Mouse (Mus musculus) liver, embryonic 14.5 days (tissue): ENCODE measurements around the gene Hist4h4. TPM values are rescaled to one million over a fixed set of nuclear protein-coding genes. Genes with fewer than 3 reads are reported as not detected.

Experiments used
- ATAC-seq: fragments of 200-750 bp; cut with Nextera tagmentation; 2 replicates; pipeline ENCODE4 v1.8.0; 2017; ENCODE audit warnings: moderate number of reproducible peaks, mild to moderate bottlenecking, moderate library complexity; ENCODE audit not compliant: insufficient read depth
- DNase-seq, 3 experiments: peaks; one replicate each; pipeline ENCODE4 v3.0.0-alpha.2; 2012 to 2013; ENCODE audit warnings: low read depth in 3 of 3, low spot score in 3 of 3
- H3K27ac ChIP-seq: fragments of 300-500 bp; sonication (generic); 2 replicates; pipeline ENCODE4 v1.5.1; 2014; ENCODE audit warnings: moderate library complexity, mild to moderate bottlenecking, control low read depth, inconsistent platforms
- H3K27me3 ChIP-seq: fragments of 300-500 bp; sonication (generic); 2 replicates; pipeline ENCODE4 v1.6.1; 2014; ENCODE audit warnings: mild to moderate bottlenecking, low read length, moderate library complexity; ENCODE audit not compliant: control insufficient read depth, insufficient read depth
- H3K36me3 ChIP-seq: fragments of 300-500 bp; sonication (generic); replicated peaks from 2 replicates; pipeline ENCODE4 v1.6.1; 2014; ENCODE audit warnings: low read depth; ENCODE audit not compliant: control insufficient read depth, insufficient read depth
- H3K4me1 ChIP-seq, 2 experiments: fragments of 200-500 bp in 1 of 2; fragments of 300-500 bp in 1 of 2; sonication (generic) in 1 of 2; replicated peaks; 2 replicates each; pipeline ENCODE4 v1.6.1; 2012 to 2014; ENCODE audit warnings: antibody characterized with exemption in 1 of 2, inconsistent platforms in 1 of 2, low read length in 1 of 2; ENCODE audit not compliant: control insufficient read depth in 2 of 2, insufficient read depth in 2 of 2
- H3K4me2 ChIP-seq: fragments of 300-500 bp; sonication (generic); 2 replicates; pipeline ENCODE4 v1.6.1; 2014; ENCODE audit warnings: low read depth, mild to moderate bottlenecking, control low read depth, moderate library complexity
- H3K4me3 ChIP-seq, 2 experiments: fragments of 200-500 bp in 1 of 2; fragments of 300-500 bp in 1 of 2; sonication (generic) in 1 of 2; 2 replicates each; pipeline ENCODE4 v1.5.1; 2012 to 2014; ENCODE audit warnings: low read depth in 2 of 2, low read length in 2 of 2, mild to moderate bottlenecking in 2 of 2, control low read depth in 1 of 2, inconsistent platforms in 1 of 2, moderate library complexity in 1 of 2; ENCODE audit not compliant: insufficient read depth in 1 of 2
- H3K9ac ChIP-seq: fragments of 300-500 bp; sonication (generic); replicated peaks from 2 replicates; pipeline ENCODE4 v1.6.1; 2014; ENCODE audit warnings: mild to moderate bottlenecking, control low read depth, moderate library complexity
- H3K9me3 ChIP-seq: fragments of 300-500 bp; sonication (generic); 2 replicates; pipeline ENCODE4 v1.6.1; 2016; ENCODE audit warnings: low read length, mixed read lengths; ENCODE audit not compliant: control insufficient read depth
- CTCF ChIP-seq: IDR thresholded peaks from 2 replicates; pipeline ENCODE4 v1.5.1; 2016; ENCODE audit warnings: antibody characterized with exemption, low read depth, control low read depth
- EP300 ChIP-seq: IDR thresholded peaks from 2 replicates; pipeline ENCODE4 v1.6.1; 2016; ENCODE audit warnings: antibody characterized with exemption, low read depth
- WGBS: fragments of 180-500 bp; shearing (Covaris S2); extraction: QIAGEN DNeasy Blood & Tissue Kit; methylation state at CpG from one replicate; pipeline ENCODE4 v1.1.7; 2014; ENCODE audit not compliant: insufficient replicate concordance; 5-methylcytosine and 5-hydroxymethylcytosine counted together
- polyA plus RNA-seq, 2 experiments: library from polyadenylated mRNA; depleted of rRNA in 1 of 2; stranded (reverse) in 1 of 2; unstranded in 1 of 2; fragments of >200 nt; fragmentation: Nextera tagmentation in 1 of 2; extraction: Ambion mirVana in 1 of 2; gene quantifications; 2 replicates each; pipeline versions ENCODE4 v1.2.1 to v1.2.3; 2012 to 2014

Gene Hist4h4
- polyA plus RNA-seq, 2 experiments = 1.6 to 2.4 TPM

DNA sequence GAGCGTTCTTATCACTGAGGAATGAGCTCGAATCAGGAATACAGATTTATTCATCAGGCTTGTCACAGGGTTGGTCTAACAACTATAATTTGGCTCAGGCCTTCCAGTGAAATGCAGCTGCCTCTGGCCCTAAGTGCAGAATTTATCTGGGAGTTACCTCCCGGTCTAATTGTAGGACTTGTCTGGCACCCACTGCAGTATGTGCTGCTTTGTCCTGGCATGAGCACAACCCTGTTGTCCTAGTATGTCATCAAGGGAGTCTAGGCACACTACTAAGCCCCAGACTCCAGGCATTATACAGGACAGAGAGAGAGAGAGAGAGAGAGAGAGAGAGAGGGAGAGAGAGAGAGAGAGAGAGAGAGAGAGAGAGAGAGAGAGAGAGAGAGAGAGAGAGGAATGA is 33.1 kb upstream of the Hist4h4 start:
- Histone ChIP-seq H3K36me3 (no peaks in the 10 kb centered on the region), H3K4me3 (no peak overlapping the region), H3K27ac (no peak overlapping the region), H3K4me1 (0 out of 4 replicates have a peak, but pooled peaks cover 0 to 2% of the 10 kb centered on the region in 2 experiments), H3K9ac (no peak overlapping the region), H3K9me3 (no peaks in the 10 kb centered on the region), H3K4me2 (no peak overlapping the region), H3K27me3 (no peaks in the 10 kb centered on the region)
- no peak for DNase-seq
- 56% methylated on average over 3 of the region's 3 CpGs for WGBS
- no peak for TF ChIP-seq EP300
- no peak for TF ChIP-seq CTCF
- ATAC-seq = no peak

DNA sequence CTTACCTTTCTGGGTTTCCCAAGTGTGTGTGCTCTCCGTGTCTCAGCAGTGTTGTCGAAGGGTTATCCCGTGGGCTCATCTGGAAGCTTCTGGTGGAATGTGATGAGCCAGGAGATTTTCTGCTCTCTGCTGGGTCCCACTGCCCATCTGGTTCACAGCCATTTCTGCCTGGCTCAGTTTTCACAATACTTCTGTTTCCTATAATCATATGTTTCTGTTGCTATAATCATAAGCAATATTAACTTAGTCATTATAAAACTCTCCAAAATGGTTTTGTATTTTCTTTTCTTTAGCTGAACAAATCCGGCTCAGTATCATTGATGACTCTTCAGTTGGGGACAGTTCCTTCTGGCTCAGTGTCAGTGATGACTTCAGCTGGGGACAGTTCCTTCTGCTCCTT is 31.1 kb upstream of the Hist4h4 start, which contains the start of gene Smco3:
Gene Smco3, minus strand, starts transcription at position 101 of the 400 bp plus-strand sequence.
- Histone ChIP-seq H3K9ac (no peak within 1 kb of the TSS), H3K4me1 (0 out of 4 replicates have a peak, but pooled peaks cover 0 to 2% of the 10 kb centered on the region in 2 experiments), H3K4me3 (no peak within 1 kb of the TSS), H3K4me2 (no peak within 1 kb of the TSS), H3K27me3 (no peaks in the 10 kb centered on the region), H3K27ac (no peak within 1 kb of the TSS), H3K9me3 (no peaks in the 10 kb centered on the region), H3K36me3 (no peaks in the 10 kb centered on the region)
- DNase-seq = no peak
- TF ChIP-seq CTCF = no peak
- no peak for TF ChIP-seq EP300
- WGBS = 38% methylated on average over 4 of the region's 4 CpGs
- ATAC-seq = no peak

DNA sequence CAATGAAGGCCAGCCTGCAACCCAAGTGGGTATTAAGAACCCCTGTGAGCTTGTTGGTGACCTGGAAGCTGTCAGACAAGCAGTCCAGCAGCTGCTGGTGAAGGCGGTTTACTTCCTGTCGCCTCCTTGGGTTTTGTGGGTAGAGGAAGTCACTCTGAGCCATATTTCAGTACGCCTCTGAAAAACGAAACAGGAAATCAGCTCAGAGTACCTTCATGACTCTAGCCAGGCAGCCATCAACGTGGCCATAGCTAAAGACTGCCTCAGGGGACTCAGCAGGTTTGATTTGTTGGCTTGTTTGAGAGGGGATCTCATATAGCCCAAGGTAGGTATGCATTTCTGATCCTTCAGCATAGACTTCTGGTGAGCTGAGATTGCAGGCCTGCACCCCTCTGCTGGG is 27.5 kb upstream of the Hist4h4 start:
- H3K9me3 ChIP-seq = no peaks in the 10 kb centered on the region
- no peak for DNase-seq
- no peak overlapping the region for H3K9ac ChIP-seq
- H3K36me3 ChIP-seq = no peaks in the 10 kb centered on the region
- peaks cover 5 to 6% of the 10 kb centered on the region in 2 experiments for H3K4me1 ChIP-seq
- ATAC-seq = no peak
- no peak overlapping the region for H3K4me2 ChIP-seq
- H3K4me3 ChIP-seq = no peak overlapping the region
- H3K27me3 ChIP-seq = no peaks in the 10 kb centered on the region
- WGBS = 24% methylated on average over 5 of the region's 5 CpGs
- no peak overlapping the region for H3K27ac ChIP-seq
- no peak for TF ChIP-seq CTCF
- no peak for TF ChIP-seq EP300

DNA sequence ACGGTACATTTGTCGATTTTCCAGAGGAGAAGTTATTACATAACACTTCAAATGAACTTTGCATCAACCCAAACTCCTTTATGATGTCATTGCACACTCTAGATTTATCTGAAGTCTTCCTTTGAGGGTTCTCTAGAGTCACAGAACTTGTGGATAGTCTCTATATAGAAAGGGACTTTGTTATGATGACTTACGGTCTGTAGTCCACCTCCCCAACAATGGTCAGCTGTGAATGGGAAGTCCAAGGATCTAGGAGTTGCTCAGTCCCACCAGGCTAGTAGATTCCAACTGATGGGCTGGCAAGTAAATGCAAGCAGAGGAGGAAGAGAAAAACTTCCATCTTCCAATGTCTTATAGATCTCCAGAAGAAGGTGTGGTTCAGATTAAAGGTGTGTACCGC is 24.5 kb upstream of the Hist4h4 start:
- H3K36me3 ChIP-seq = peaks cover 20% of the 10 kb centered on the region
- TF ChIP-seq CTCF (no peak), EP300 (no peak)
- H3K9ac ChIP-seq = peak overlapping the region; percentile 1; the same call in 1 of the 2 replicates
- H3K27ac ChIP-seq = no peak overlapping the region; the same call in 1 of the 2 replicates
- H3K4me3 ChIP-seq = peak overlapping the region; percentile 63 to 98
- ATAC-seq (no peak), DNase-seq (no peak)
- H3K4me2 ChIP-seq = peak overlapping the region; percentile 61
- no peaks in the 10 kb centered on the region for H3K27me3 ChIP-seq
- no peaks in the 10 kb centered on the region for H3K9me3 ChIP-seq
- 26% methylated on average over 4 of the region's 4 CpGs for WGBS
- H3K4me1 ChIP-seq = peaks cover 5 to 9% of the 10 kb centered on the region in 2 experiments

DNA sequence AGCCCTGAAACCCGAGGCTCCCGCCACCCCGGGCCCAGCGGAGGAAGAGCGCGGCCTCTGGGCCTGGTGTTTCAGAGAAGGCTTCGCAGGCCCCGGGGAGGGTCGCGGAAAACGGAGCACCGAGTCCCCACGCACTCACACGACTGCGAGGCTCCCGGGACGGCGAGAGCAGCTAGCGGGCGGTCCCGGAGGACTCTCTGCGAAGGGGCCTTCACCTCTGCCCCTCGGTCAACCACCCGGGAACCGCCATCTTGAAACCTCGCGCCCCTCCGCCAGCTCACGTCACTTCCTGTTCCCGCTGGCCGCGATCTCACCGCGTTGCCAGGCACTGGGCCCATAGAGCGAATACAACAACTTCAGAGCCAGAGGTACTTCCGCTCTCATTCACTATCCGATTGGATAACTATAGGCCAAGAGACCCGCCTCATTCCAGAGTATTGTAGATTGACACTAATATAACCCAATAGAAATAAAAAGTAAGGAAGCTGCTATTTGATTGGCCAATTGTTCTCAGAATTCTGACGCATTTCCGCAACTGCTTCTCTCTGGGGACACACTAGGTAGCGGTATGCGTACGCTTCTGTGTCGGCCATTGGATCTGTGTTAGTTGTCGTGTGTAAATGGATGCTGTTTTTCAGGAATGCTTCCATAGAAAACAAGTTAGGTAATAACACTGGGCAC is 23.8 kb upstream of the Hist4h4 start, which contains the start of gene Wbp11:
Gene Wbp11, minus strand, starts transcription at position 353 of the 681 bp plus-strand sequence.
- Histone ChIP-seq H3K4me1 (peaks cover 5 to 9% of the 10 kb centered on the region in 2 experiments), H3K36me3 (peaks cover 24% of the 10 kb centered on the region), H3K27ac (peak within 1 kb of the TSS; percentile 67), H3K9ac (peak within 1 kb of the TSS; percentile 99), H3K27me3 (no peaks in the 10 kb centered on the region), H3K4me3 (peak within 1 kb of the TSS; percentile 84 to 98), H3K4me2 (peak within 1 kb of the TSS; percentile 91), H3K9me3 (no peaks in the 10 kb centered on the region)
- TF ChIP-seq CTCF = peak; percentile 47; the same call in 1 of the 2 replicates
- TF ChIP-seq EP300 = no peak
- ATAC-seq (peak; percentile 100), DNase-seq (peak; percentile 96 to 98 (median 97))
- WGBS = under 1% methylated on average over 33 of the region's 45 CpGs
